Mouse (Mus musculus): ENCODE data around the gene Fam117a.

The Fam117a gene

DNA sequence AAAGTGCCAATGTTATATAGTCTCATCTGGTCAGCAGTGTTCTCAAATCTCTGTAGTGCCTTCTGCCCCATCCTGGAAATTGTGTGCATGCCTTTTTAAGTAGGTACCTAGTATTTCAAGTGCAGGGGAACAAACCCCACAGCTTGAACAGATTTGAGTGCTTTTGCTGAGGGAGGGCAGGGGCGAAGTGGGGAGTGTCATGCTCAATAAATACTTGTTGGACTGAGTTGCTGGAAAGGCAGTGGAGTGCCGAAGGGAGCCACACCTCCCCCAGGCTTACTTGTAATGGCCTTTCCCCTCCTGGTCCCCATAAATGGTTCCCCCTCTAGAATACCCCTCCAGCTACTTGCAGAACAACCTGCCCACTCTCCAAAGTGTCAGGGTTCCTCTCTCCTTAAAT, 7.4 kb downstream of the Fam117a start:
- TF ChIP-seq GATA4 (IDR thresholded peaks at IDR 0.05; ENCODE audit: insufficient replicate concordance, low read length), result no peak

DNA sequence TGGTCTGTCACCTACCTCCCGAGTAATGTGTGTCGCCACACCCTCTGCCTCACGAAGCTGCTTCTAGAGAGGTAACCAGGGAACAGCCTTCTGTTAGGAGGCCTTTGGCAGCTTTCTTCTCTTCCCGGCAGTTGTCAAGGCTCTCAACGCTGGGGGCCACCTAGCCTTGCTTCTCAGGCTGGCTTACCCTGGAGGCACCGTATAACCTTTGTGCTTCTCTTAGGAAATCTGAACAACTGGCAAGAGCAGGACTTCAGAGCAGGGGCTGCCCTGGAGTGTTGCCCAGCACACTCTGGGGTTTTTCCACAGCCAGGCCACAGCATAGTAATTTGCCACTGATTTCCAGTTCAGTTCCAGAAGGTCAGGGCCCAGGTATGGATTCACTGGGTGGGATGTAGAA, 13.5 kb downstream of the Fam117a start:
- no peak for TF ChIP-seq GATA4 (IDR thresholded peaks at IDR 0.05; ENCODE audit: insufficient replicate concordance, low read length)

DNA sequence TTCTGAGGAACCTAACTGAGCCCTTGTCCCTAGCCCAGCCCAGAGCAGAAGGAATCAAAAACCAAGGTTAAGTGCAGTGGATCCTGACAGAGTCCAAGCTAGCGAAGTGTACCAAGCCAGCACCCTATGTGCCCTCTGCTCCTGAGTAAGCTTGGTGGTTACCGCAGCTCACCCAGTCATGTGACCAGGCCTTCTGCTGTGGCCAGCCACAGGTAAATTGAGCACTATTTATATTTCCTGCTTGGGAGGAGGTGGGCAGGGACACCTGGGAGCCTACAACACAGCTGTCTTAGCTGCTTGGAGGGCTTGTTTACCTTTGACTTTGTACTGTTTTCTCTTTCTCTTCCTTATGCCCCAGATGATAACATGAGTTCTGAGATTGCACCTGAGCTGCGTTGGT, 14.1 kb downstream of the Fam117a start:
- TF ChIP-seq GATA4 (IDR thresholded peaks at IDR 0.05; ENCODE audit: insufficient replicate concordance, low read length), result no peak

GRCm38 (mm10) chr11:95352686-95353085, 15.9 kb downstream of the Fam117a start:
- no peak for TF ChIP-seq GATA4 (IDR thresholded peaks at IDR 0.05; ENCODE audit: insufficient replicate concordance, low read length)

DNA sequence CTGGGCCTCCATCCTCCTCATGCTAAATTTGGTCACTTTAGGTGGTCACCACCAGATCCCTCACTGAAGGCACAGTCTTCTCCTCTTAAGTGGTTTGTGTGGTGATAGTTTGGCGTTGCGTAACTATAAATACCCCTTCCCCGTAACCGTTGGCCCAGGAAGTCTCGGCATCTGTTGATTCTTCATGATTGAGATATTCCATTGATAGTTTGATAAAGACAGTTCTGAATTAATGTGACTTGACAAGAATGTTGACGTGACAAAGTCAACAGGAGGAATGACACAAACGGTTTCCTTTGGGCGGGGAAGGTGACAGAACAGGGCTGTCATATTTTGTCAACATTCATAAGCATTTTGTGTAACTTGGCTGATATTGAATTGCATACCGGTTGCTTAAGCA, 16.4 kb downstream of the Fam117a start:
- TF ChIP-seq GATA4 (IDR thresholded peaks at IDR 0.05; ENCODE audit: insufficient replicate concordance, low read length), result no peak

DNA sequence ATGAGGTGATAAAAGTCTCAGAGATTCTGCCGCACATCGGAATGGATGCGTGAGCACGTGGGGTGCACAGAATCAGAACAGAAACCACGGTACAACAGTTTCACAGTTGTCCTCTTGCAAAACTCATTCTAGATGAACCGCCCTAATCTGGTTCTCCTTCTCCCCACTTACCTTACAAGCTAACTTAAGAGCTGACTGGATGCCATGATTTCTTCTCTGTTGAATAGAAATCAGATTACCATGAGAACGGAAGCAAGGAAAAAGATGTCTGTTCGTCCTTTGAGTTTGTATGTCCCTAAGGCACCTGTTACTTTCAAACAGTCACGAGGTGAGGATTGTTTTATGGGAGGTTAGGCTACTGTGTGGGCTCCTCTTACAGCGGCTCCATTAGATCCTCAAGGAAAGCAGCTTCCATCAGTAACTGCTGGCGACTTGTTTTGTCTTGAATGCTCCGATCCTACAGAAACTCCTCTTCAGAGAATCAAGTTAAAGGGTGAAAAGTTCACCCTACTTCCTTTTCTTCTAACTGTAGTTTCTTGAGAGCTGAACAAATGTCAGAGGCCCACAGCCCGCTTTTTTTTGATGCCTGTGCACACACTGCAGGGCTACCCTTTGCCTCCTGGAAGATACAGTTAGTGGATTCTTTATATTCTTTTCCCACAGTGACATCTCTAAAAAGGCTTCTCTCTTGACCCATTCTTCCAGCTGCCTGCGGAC, 17.6 kb downstream of the Fam117a start:
- TF ChIP-seq GATA4 (IDR thresholded peaks at IDR 0.05; ENCODE audit: insufficient replicate concordance, low read length), result no peak

DNA sequence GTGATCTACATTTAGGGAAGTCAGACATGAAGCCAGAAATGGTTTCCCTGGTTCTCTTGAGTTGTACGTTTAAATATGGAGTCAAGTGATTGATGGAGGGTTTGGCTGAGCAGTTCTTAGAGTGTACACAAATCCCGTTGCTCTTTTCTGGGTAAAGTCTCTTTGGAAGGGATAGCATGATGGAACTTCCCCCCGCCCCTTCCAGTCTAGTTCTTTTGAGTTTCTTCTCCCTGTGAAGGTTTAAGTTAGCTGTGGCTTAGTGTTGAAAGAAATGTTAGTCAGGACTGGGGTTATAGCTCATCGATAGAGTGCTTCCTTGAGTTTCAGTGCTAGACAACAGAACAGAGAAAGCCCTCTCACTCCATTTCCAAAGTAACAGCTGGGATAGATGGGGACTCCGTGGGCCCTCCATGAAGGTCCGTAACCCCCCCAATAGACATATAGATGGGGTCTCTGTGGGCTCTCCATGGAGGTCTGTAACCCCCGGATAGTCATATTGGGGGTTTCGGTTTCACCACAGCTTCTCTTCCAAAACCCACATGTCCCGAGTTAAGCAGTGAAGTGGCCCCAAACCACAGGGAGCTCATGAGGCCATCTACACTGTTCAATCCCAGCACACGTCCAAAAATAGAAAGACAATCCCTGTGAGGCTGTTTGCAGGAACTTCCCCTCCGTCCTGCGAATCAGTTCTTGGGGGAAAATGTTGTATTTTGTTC, 18.3 kb downstream of the Fam117a start:
- TF ChIP-seq GATA4 (IDR thresholded peaks at IDR 0.05; ENCODE audit: insufficient replicate concordance, low read length), result no peak

- no peak for TF ChIP-seq GATA4 (IDR thresholded peaks at IDR 0.05; ENCODE audit: insufficient replicate concordance, low read length)
These were observed 18.8 kb downstream of the Fam117a start for GRCm38 (mm10) chr11:95355661-95356011.

GRCm38 (mm10) chr11:95356039-95356438, 19.2 kb downstream of the Fam117a start:
- no peak for TF ChIP-seq GATA4 (IDR thresholded peaks at IDR 0.05; ENCODE audit: insufficient replicate concordance, low read length)

GRCm38 (mm10) chr11:95356469-95357273, 19.9 kb downstream of the Fam117a start:
- no peak for TF ChIP-seq GATA4 (IDR thresholded peaks at IDR 0.05; ENCODE audit: insufficient replicate concordance, low read length)

DNA sequence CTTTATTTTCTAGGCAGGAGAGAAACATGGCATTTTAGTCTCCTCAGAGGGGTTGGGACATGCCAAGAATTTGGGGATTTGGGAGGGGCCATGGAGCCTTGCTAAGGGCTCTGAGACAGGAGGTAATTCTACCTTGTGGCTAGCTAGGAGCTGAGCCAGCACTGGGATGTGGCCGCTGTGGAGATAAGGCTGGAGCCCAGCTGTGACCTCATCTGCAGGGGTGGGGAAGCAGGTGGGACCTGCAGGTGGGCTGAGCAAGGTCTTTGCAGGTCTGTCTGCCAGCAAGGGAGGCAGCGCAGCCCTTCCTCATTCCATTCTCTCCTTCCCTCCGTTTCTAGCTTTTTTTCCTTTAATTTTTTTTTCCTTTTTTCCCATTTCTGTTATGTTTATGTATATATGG, 21.4 kb downstream of the Fam117a start:
- no peak for TF ChIP-seq GATA4 (IDR thresholded peaks at IDR 0.05; ENCODE audit: insufficient replicate concordance, low read length)

DNA sequence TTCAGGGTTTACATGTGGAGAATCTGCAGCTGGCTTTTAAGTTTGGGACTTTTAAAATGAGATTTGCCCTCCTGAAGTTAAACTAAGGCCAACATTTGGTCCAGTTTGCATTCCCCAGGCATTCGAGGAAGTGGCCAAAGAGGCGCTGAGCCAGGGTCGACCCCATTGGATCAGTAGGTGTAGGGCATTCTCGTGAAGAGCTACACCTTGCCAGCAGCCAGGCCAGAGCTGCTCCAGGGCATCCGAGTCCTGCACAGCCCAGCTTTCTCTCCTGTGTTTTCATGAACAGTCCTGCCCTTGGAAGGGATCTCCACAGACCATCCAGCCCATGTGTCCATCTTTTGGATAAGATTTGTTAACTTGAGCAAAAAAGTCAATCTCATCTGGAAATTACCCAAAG, 27.6 kb downstream of the Fam117a start:
- no peak for TF ChIP-seq GATA4 (IDR thresholded peaks at IDR 0.05; ENCODE audit: insufficient replicate concordance, low read length)

DNA sequence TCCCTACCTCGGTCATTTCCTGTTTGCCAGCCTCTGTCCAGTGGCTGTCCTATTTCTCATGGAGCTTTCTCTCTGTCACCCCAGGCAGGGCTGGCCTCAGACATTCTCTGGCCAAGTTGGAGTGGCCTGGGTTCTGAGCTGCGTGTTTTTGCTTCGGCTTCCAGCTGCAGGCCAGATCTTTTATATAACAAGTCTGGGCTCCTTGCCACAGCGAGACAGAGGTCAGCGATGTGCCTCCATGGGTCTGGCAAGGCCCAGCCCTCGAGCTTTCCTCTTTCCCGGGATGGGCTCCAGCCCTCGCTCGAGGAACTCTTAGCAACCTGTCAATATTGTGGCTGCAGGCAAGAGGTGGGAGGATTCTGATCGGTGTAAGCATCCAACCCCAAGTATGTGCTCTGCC, 28.8 kb downstream of the Fam117a start:
- no peak for TF ChIP-seq GATA4 (IDR thresholded peaks at IDR 0.05; ENCODE audit: insufficient replicate concordance, low read length)

DNA sequence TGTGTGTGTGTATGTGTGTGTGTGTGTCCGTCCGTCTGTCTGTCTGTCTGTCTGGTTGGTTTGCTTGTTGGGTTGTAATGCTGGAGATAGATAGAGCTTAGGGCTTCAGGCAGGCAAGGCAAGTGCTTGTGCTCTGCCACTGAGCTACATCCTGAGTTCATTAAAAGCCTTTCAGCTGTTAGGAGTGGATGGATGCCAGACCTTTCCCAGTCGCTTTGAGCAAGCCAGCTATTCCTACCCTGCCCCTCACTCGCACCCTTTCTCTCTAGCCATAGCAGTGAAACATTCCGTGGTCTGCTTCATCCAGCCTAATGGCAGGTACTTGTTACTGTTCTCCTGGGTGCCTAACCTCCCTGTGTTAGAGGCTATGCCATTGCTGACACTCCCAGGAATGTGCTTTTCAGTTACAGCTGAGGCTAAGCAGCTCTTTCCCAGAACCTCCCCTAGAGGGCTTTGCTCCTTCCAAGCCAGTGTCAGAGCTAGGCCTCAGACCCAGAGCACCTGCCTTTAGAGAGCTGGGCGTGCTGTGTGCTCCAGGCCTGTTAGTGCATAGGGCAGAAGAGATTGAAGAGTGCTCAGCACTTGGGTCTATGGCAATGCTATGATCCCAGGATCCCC, 29.6 kb downstream of the Fam117a start:
- no peak for TF ChIP-seq GATA4 (IDR thresholded peaks at IDR 0.05; ENCODE audit: insufficient replicate concordance, low read length)

DNA sequence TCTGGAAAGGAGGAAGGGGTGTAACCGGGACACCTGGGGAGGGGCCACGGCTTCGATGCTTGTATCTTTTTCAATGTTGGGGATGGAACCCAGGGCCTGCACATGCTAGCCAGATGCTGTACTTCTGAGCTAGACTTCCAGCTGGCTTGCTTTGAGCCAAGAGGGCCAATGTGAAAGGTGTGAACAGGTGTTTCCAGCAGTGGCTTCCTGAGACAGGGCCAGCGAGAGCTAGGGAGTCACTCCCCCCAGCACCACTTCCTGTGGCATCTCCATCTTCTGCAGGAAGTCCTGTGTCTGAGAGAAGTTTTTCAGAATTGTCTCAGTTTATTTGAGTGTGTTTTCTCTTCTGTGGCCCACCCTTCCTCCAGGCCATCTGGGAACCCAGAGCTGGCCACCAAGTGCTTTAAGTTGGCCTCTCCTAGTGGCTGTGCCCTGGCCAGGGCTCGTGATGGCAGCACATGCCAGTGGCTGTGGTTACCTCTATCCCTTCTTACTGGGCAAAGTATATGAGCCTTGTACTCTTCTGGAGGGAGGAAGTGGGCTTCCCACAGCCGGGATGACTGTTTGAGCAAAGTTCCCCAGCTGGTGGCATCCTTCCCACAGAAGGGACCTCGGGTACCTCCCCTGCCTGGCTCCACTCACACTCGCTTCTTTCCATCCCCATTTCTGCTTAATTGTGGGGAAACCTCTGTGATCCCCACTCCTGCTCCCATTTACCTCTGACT, 30.4 kb downstream of the Fam117a start:
- TF ChIP-seq GATA4 (IDR thresholded peaks at IDR 0.05; ENCODE audit: insufficient replicate concordance, low read length), result no peak
